Mouse (Mus musculus): ENCODE data around the gene Zbtb12. TPM values are rescaled to one million over a fixed set of nuclear protein-coding genes. Genes with fewer than 3 reads are reported as not detected.
"Not testable (repeated sequence)": the region's sequence is repeated elsewhere in the genome, so short reads cannot be mapped to it uniquely, and the experiment has no call there.

Gene Zbtb12
- 12.0 and 12.8 TPM in 2 replicates for polyA plus RNA-seq (2016; fragmentation: Nextera tagmentation; extraction: Ambion mirVana)

DNA sequence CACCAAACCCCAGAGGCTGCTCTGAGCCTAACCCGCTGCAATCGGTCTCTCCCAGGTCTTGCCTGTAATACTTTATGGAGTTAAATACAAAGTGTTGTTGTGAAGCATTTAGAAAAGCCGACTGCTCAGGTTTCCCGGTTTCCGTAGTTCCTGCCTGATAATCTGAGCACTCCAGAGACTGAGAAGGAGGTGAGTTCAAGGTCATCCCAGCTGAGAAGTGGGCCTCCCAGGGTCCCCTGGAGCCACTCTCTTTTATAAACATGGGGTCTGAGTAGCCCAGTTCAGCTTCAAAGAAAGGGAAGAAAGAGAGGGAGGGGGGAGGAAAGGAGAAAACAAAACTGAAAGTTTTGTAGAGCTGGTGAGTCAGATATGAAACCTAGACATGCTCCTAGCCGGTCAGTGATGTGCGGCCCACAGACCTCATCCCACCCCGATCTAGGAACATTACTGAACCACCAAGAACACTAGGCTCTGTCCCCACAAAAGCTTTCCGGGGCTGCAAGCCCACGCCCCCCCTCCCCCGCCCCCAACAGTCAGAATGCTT lies at the start of gene Zbtb12:
Gene Zbtb12, plus strand, starts transcription at position 148 of the 544 bp plus-strand sequence.
- Histone ChIP-seq H3K4me1 (no peaks in the 10 kb centered on the region; the same call in 1 of the 2 replicates), H3K9me3 (replicated peaks) (no peaks in the 10 kb centered on the region), H3K4me2 (replicated peaks) (no peak within 1 kb of the TSS), H3K27ac (no peak within 1 kb of the TSS), H3K27me3 (peaks cover 23% of the 10 kb centered on the region), H3K36me3 (no peaks in the 10 kb centered on the region), H3K4me3 (no peak within 1 kb of the TSS), H3K9ac (no peak within 1 kb of the TSS)
- ATAC-seq (ENCODE audit: low FRiP score), result no peak
- 63% methylated on average over 11 of the region's 11 CpGs for WGBS

- H3K4me3 ChIP-seq; H3K27me3 ChIP-seq; H3K4me1 ChIP-seq; ATAC-seq (ENCODE audit: low FRiP score); H3K4me2 ChIP-seq (replicated peaks); H3K9ac ChIP-seq; H3K27ac ChIP-seq; H3K9me3 ChIP-seq (replicated peaks): not testable (repeated sequence)
- 96% methylated on average over 1 of the region's 1 CpGs for WGBS
- peaks cover 70% of the 10 kb centered on the region for H3K36me3 ChIP-seq
These were observed 48.5 kb upstream of the Zbtb12 start for GRCm38 (mm10) chr17:34830776-34831175.

- Histone ChIP-seq H3K4me3 (peak overlapping the region; percentile 72), H3K27ac (peak overlapping the region; percentile 80), H3K4me1 (peaks cover 27% of the 10 kb centered on the region), H3K9ac (peak overlapping the region; percentile 77), H3K4me2 (replicated peaks) (peak overlapping the region; percentile 89), H3K36me3 (peaks cover 46% of the 10 kb centered on the region), H3K27me3 (no peaks in the 10 kb centered on the region), H3K9me3 (replicated peaks) (no peaks in the 10 kb centered on the region)
- peak; percentile 83 for ATAC-seq (ENCODE audit: low FRiP score)
- 4% methylated on average over 47 of the region's 48 CpGs for WGBS
These were observed 43.0 kb upstream of the Zbtb12 start for GRCm38 (mm10) chr17:34836155-34836855.

- H3K9me3 ChIP-seq (replicated peaks), result no peaks in the 10 kb centered on the region
- H3K4me1 ChIP-seq, result peaks cover 27% of the 10 kb centered on the region
- H3K9ac ChIP-seq, result peak within 1 kb of the TSS; percentile 80
- peak within 1 kb of the TSS; percentile 96 for H3K4me2 ChIP-seq (replicated peaks)
- H3K27ac ChIP-seq, result peak within 1 kb of the TSS; percentile 80
- ATAC-seq (ENCODE audit: low FRiP score), result peak; percentile 94
- under 1% methylated on average over 40 of the region's 40 CpGs for WGBS
- peak within 1 kb of the TSS; percentile 72 for H3K4me3 ChIP-seq
- H3K36me3 ChIP-seq, result peaks cover 48% of the 10 kb centered on the region
- no peaks in the 10 kb centered on the region for H3K27me3 ChIP-seq
These were observed 42.4 kb upstream of the Zbtb12 start, which contains the start of the genes Stk19 and Dxo for GRCm38 (mm10) chr17:34836856-34837221. TSS of gene Stk19 (minus strand) at chr17:34836945. TSS of gene Dxo (plus strand) at chr17:34837019.

- ATAC-seq (ENCODE audit: low FRiP score), result peak; percentile 33
- peak overlapping the region; percentile 96 for H3K4me2 ChIP-seq (replicated peaks)
- H3K4me1 ChIP-seq, result peaks cover 27% of the 10 kb centered on the region
- no peaks in the 10 kb centered on the region for H3K27me3 ChIP-seq
- H3K27ac ChIP-seq, result peak overlapping the region; percentile 61; the same call in 1 of the 2 replicates
- peak overlapping the region; percentile 80 for H3K9ac ChIP-seq
- peaks cover 53% of the 10 kb centered on the region for H3K36me3 ChIP-seq
- peak overlapping the region; percentile 72 for H3K4me3 ChIP-seq
- 43% methylated on average over 43 of the region's 43 CpGs for WGBS
- no peaks in the 10 kb centered on the region for H3K9me3 ChIP-seq (replicated peaks)
These were observed 41.6 kb upstream of the Zbtb12 start for GRCm38 (mm10) chr17:34837464-34838324.

- Histone ChIP-seq H3K4me3 (no peak overlapping the region), H3K36me3 (peaks cover 56% of the 10 kb centered on the region), H3K4me2 (replicated peaks) (no peak overlapping the region; the same call in 1 of the 2 replicates), H3K4me1 (peaks cover 27% of the 10 kb centered on the region), H3K27ac (no peak overlapping the region), H3K9ac (peak overlapping the region; percentile 32; the same call in 1 of the 2 replicates), H3K27me3 (no peaks in the 10 kb centered on the region), H3K9me3 (replicated peaks) (no peaks in the 10 kb centered on the region)
- ATAC-seq (ENCODE audit: low FRiP score), result no peak
- WGBS, result 91% methylated on average over 7 of the region's 7 CpGs
These were observed 40.5 kb upstream of the Zbtb12 start for GRCm38 (mm10) chr17:34838785-34839184.

- Histone ChIP-seq H3K27me3 (no peaks in the 10 kb centered on the region), H3K36me3 (peaks cover 75% of the 10 kb centered on the region), H3K27ac (no peak overlapping the region), H3K4me1 (peaks cover 21% of the 10 kb centered on the region), H3K4me2 (replicated peaks) (no peak overlapping the region), H3K9ac (no peak overlapping the region), H3K4me3 (no peak overlapping the region), H3K9me3 (replicated peaks) (no peaks in the 10 kb centered on the region)
- no peak for ATAC-seq (ENCODE audit: low FRiP score)
- WGBS, result 82% methylated on average over 6 of the region's 6 CpGs
These were observed 38.5 kb upstream of the Zbtb12 start for GRCm38 (mm10) chr17:34840736-34841307.

GRCm38 (mm10) chr17:34844884-34845283 lies 34.4 kb upstream of the Zbtb12 start:
- Histone ChIP-seq H3K4me2 (replicated peaks) (no peak overlapping the region), H3K36me3 (peaks cover 83% of the 10 kb centered on the region), H3K9me3 (replicated peaks) (no peaks in the 10 kb centered on the region), H3K9ac (no peak overlapping the region), H3K4me3 (no peak overlapping the region), H3K4me1 (peaks cover 9% of the 10 kb centered on the region), H3K27ac (no peak overlapping the region), H3K27me3 (no peaks in the 10 kb centered on the region)
- WGBS, result 92% methylated on average over 13 of the region's 13 CpGs
- ATAC-seq (ENCODE audit: low FRiP score), result no peak

DNA sequence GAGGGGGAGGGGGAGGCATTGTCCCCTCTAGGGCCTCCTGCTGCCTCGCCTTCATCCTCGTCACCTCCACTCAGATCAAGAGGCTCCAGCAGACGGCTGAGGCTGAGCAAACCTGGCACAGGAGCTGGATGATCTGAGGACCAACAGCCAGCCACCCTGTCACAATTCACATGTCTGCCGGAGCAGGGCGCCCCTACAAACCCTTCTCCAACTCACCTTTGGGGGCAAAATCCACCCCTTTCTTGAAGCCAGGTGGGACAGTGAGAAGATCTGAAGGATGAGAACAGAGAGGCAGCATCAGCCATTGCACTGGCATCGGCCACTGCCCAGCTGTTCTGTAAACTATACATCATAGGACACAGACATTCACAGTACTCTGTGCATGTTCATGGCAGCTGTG lies 32.1 kb upstream of the Zbtb12 start:
- H3K27me3 ChIP-seq, result no peaks in the 10 kb centered on the region
- H3K4me3 ChIP-seq, result no peak overlapping the region
- no peak overlapping the region for H3K9ac ChIP-seq
- 87% methylated on average over 6 of the region's 6 CpGs for WGBS
- peaks cover 62% of the 10 kb centered on the region for H3K36me3 ChIP-seq
- peaks cover 20% of the 10 kb centered on the region for H3K4me1 ChIP-seq
- ATAC-seq (ENCODE audit: low FRiP score), result no peak
- H3K4me2 ChIP-seq (replicated peaks), result no peak overlapping the region
- no peak overlapping the region for H3K27ac ChIP-seq
- H3K9me3 ChIP-seq (replicated peaks), result no peaks in the 10 kb centered on the region

- Histone ChIP-seq H3K9me3 (replicated peaks) (no peaks in the 10 kb centered on the region), H3K4me1 (peaks cover 20% of the 10 kb centered on the region), H3K9ac (no peak overlapping the region), H3K4me2 (replicated peaks) (no peak overlapping the region), H3K27me3 (no peaks in the 10 kb centered on the region), H3K27ac (no peak overlapping the region), H3K4me3 (no peak overlapping the region), H3K36me3 (peaks cover 62% of the 10 kb centered on the region)
- WGBS, result 92% methylated on average over 7 of the region's 7 CpGs
- no peak for ATAC-seq (ENCODE audit: low FRiP score)
These were observed 31.7 kb upstream of the Zbtb12 start for GRCm38 (mm10) chr17:34847615-34848014.

DNA sequence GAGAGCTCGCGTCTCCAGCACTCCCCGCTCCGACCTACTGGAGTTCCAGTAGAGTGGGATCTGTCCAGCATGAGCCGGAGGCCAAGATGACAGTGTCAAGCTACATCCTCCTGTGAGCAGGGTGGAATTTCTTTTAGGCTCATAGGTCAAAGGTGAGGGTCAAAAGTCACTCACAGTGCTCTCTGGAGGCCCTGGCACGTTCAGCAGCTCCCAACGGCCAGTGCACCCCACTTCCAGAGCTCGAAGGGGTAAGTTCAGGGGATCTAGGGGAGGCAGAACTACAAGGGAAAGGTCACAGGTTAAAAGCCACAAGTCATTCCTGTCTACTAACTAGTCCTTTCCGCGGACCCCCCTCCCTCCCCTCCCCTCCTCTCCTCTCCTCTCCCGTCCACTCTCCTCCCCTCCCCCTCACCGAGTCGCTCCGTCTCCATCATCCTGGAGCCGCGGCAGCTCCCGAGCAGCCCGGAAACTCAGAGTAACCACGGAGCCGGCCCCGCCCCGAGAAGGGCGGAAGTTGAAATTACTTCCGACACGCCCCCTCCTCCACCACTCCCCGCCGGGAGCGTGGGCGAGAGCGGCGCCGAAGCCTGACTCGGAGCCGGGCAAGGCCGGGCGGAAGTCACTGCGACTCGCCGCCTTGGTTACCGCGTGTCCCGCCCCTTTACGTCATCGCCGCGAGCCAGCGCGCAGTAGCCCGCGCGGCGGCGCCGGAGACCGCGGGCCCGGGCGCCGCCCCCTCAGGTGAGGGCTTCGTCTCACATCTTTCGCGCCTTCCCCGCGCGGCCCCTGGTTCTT lies 29.4 kb upstream of the Zbtb12 start, which contains the start of the genes Skiv2l and Nelfe:
Gene Skiv2l, minus strand, starts transcription at position 489 of the 795 bp plus-strand sequence.
Gene Nelfe, plus strand, starts transcription at position 670 of the 795 bp plus-strand sequence.
- Histone ChIP-seq H3K9me3 (replicated peaks) (no peaks in the 10 kb centered on the region), H3K27ac (no peak within 1 kb of the TSS; the same call in 1 of the 2 replicates), H3K27me3 (no peaks in the 10 kb centered on the region), H3K4me3 (peak within 1 kb of the TSS; percentile 71), H3K9ac (peak within 1 kb of the TSS; percentile 80), H3K4me1 (peaks cover 20% of the 10 kb centered on the region), H3K4me2 (replicated peaks) (peak within 1 kb of the TSS; percentile 94), H3K36me3 (peaks cover 62% of the 10 kb centered on the region)
- peak; percentile 96 for ATAC-seq (ENCODE audit: low FRiP score)
- under 1% methylated on average over 64 of the region's 65 CpGs for WGBS

Data from hindbrain, embryonic 12.5 days (tissue).